Mouse (Mus musculus): ENCODE results near the gene Acbd3. TPM values are rescaled to one million over a fixed set of nuclear protein-coding genes. Genes with fewer than 3 reads are reported as not detected.

Acbd3 gene
- polyA plus RNA-seq, 1 experiment from 2014 or later: 19.0 TPM

DNA sequence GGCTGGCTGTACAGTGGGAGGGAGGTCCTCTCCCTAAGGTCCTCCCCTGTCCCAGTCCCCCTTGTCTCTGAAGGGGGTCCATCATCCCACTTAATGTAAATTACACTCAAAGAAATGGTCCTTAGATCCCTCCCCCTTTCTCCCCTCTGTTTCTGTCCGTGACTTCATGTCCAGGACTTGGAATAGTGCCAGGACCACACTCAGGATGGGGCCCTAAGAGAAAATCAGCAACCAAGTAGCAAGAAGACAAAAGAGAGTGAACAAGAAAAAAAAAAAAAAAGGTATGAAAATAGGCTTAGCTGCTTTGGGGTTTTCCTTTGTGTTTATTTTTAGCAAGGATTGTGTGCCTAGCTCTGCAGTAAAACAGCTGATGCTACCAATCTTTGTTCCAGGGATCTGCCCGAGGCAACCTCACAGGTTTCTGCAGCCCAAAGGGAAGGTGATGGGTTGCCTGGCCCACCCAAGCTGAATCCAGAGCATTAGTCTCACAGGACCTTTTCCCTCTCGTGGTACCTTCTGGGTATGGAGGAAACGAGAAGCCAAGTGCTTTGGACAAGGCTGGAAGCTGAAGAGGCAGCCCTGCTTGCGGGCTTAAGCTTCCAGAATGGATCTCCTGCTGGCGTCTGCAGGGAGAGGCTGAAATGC is 50.1 kb downstream of the Acbd3 start:
- WGBS: 48% methylated on average over 6 of the region's 6 CpGs
- no peak overlapping the region for H3K4me3 ChIP-seq
- no peak overlapping the region for H3K9ac ChIP-seq
- 0 out of 2 replicates have a peak, but pooled peaks cover 5% of the 10 kb centered on the region for H3K9me3 ChIP-seq (replicated peaks)
- H3K36me3 ChIP-seq (ENCODE audit: poor library complexity, severe bottlenecking): no peaks in the 10 kb centered on the region
- H3K4me2 ChIP-seq: no peak overlapping the region
- H3K4me1 ChIP-seq: peaks cover 22% of the 10 kb centered on the region
- H3K27me3 ChIP-seq: 0 out of 2 replicates have a peak, but pooled peaks cover 3% of the 10 kb centered on the region
- no peak overlapping the region for H3K27ac ChIP-seq
- no peak for ATAC-seq

DNA sequence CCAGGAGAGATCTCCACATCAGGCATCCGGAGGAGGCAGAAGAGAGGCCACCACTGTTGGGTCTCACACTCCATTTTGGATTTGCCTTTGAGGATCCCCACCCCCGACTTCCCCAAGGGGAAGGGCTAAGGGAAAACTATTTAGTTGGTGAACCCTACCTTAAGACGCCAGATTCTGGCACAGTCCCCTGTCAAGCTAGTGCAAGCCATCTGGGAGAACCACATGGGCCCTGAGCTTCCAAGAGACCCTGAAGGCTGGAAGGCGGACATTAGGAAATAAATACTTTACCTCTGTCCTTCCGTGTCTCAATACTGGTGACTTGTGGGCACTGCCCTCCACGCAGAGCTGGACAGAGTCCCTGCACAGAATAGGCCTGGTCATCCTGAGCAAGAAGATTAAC is 50.7 kb downstream of the Acbd3 start:
- no peaks in the 10 kb centered on the region for H3K36me3 ChIP-seq (ENCODE audit: poor library complexity, severe bottlenecking)
- H3K9ac ChIP-seq: no peak overlapping the region
- WGBS: 84% methylated on average over 6 of the region's 6 CpGs
- no peak for ATAC-seq
- 0 out of 2 replicates have a peak, but pooled peaks cover 5% of the 10 kb centered on the region for H3K9me3 ChIP-seq (replicated peaks)
- H3K27ac ChIP-seq: no peak overlapping the region
- H3K27me3 ChIP-seq: 0 out of 2 replicates have a peak, but pooled peaks cover 3% of the 10 kb centered on the region
- peaks cover 22% of the 10 kb centered on the region for H3K4me1 ChIP-seq
- no peak overlapping the region for H3K4me3 ChIP-seq
- H3K4me2 ChIP-seq: no peak overlapping the region

DNA sequence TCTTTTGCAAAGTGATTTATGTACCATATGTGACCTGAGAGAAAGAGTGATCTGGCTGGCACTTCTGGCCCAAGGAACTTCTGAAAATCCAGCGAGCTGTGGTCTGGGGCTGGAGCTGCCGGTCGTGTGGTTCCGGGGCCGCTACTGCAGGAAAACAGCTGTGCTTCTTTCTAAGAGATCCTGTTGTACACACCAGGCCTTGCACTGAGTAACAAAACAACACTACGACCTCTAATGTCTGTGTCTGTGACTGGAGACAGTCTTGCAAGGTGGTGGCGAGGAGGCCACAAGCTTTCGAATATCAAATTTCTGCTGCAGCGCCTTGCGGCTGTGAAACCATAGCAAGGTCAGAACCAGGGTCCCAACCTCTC is 51.4 kb downstream of the Acbd3 start:
- peak; percentile 41; the same call in 1 of the 2 replicates for ATAC-seq
- WGBS: 9% methylated on average over 10 of the region's 10 CpGs

DNA sequence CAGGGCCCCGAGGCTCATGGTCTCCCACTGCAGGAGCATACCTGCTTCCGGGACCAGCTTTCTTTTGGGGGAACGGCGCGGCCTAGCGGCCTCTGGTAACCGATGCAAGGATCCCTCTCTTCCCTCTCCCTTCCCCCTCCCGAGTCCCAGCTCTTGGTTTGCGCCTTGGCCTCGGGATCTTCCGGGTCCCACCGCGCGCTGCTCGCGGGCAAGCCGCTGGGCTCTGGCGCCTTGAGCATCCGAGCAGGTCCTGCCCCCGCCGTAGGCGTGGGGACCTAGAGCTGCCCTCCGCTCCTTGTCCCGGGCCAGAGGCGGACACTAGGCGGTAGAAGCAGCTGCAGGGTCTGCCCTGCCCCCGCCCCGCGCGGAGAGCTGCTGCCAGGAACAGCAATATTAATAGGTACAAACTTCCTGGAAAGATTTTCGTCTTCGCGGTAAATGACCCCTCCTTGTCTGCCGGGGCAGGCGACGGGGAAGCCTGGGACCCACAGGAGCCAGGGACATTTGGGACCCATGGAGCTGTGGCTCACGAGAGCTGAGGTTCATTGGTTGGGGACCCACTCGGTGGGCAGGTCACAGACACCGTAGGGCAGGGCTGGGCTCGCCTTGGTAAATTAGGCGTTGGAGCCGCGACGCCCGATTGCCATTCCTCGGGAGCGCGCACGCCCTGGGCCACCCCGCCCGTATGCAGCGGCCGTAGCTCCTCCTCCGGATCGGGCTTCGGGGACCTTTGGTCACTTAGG is 52.0 kb downstream of the Acbd3 start:
- Histone ChIP-seq H3K9ac (peak overlapping the region; percentile 86), H3K36me3 (ENCODE audit: poor library complexity, severe bottlenecking) (no peaks in the 10 kb centered on the region), H3K4me2 (peak overlapping the region; percentile 69), H3K9me3 (replicated peaks) (0 out of 2 replicates have a peak, but pooled peaks cover 5% of the 10 kb centered on the region), H3K4me1 (peaks cover 22% of the 10 kb centered on the region), H3K4me3 (peak overlapping the region; percentile 70), H3K27me3 (0 out of 2 replicates have a peak, but pooled peaks cover 3% of the 10 kb centered on the region), H3K27ac (peak overlapping the region; percentile 88)
- peak; percentile 92 for ATAC-seq
- under 1% methylated on average over 56 of the region's 56 CpGs for WGBS

More for the DNA sequence above, 51.4 kb downstream of the Acbd3 start:
- peaks cover 22% of the 10 kb centered on the region for H3K4me1 ChIP-seq
- H3K4me2 ChIP-seq: peak overlapping the region; percentile 69
- peak overlapping the region; percentile 88 for H3K27ac ChIP-seq
- no peaks in the 10 kb centered on the region for H3K36me3 ChIP-seq (ENCODE audit: poor library complexity, severe bottlenecking)
- H3K4me3 ChIP-seq: peak overlapping the region; percentile 70
- H3K9ac ChIP-seq: peak overlapping the region; percentile 86
- H3K27me3 ChIP-seq: 0 out of 2 replicates have a peak, but pooled peaks cover 3% of the 10 kb centered on the region
- 0 out of 2 replicates have a peak, but pooled peaks cover 5% of the 10 kb centered on the region for H3K9me3 ChIP-seq (replicated peaks)

DNA sequence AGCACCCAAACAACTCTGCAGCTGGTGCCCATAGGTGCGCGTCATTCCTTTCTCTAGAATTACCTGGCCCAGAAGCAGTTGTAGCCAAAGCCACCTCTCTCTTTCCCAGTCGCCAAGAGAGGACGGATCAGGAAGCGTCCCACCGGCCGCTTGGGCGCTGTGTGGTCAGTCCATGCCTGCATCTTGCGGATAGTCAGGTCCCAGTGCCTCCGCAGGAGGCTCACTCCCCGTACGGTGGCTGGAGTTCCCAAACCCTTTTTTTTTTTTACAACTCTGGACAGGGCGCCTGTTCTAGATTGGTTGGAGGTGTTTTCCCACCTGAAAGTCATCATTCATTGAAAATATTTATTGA is 52.5 kb downstream of the Acbd3 start:
- ATAC-seq: 0 out of 2 replicates have a peak, but pooled peaks have one; percentile 33
- Histone ChIP-seq H3K9me3 (replicated peaks) (0 out of 2 replicates have a peak, but pooled peaks cover 5% of the 10 kb centered on the region), H3K9ac (peak overlapping the region; percentile 86), H3K27me3 (0 out of 2 replicates have a peak, but pooled peaks cover 3% of the 10 kb centered on the region), H3K4me1 (peaks cover 22% of the 10 kb centered on the region), H3K36me3 (ENCODE audit: poor library complexity, severe bottlenecking) (no peaks in the 10 kb centered on the region), H3K4me2 (peak overlapping the region; percentile 69), H3K27ac (0 out of 2 replicates have a peak overlapping the region, but pooled peaks have one; percentile 88), H3K4me3 (peak overlapping the region; percentile 70)
- WGBS: 2% methylated on average over 13 of the region's 13 CpGs

DNA sequence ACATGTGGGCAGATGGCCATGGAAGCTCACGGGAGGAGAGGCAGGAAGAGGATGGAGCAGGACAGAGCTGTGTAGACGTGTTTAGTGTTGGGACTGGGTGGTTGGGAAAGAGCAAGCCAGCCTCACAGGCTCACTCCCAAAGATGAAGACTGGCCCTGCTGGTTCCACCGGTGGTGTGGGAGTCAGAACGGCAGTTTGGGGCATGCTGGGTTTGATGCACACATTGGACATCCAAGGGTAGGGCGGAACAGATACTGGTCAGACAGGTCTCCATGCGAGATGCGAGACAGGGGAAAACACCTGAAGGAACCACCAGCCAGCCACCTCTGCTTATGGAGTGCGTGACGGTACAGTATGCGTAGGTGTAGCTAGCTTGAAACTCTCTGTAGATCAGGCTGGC is 53.1 kb downstream of the Acbd3 start:
- H3K9ac ChIP-seq: no peak overlapping the region
- no peak for ATAC-seq
- 0 out of 2 replicates have a peak, but pooled peaks cover 3% of the 10 kb centered on the region for H3K27me3 ChIP-seq
- 88% methylated on average over 10 of the region's 10 CpGs for WGBS
- H3K27ac ChIP-seq: no peak overlapping the region
- H3K4me1 ChIP-seq: peaks cover 22% of the 10 kb centered on the region
- peak overlapping the region; percentile 70; the same call in 1 of the 2 replicates for H3K4me3 ChIP-seq
- no peaks in the 10 kb centered on the region for H3K36me3 ChIP-seq (ENCODE audit: poor library complexity, severe bottlenecking)
- peak overlapping the region; percentile 69; the same call in 1 of the 2 replicates for H3K4me2 ChIP-seq
- 0 out of 2 replicates have a peak, but pooled peaks cover 5% of the 10 kb centered on the region for H3K9me3 ChIP-seq (replicated peaks)

DNA sequence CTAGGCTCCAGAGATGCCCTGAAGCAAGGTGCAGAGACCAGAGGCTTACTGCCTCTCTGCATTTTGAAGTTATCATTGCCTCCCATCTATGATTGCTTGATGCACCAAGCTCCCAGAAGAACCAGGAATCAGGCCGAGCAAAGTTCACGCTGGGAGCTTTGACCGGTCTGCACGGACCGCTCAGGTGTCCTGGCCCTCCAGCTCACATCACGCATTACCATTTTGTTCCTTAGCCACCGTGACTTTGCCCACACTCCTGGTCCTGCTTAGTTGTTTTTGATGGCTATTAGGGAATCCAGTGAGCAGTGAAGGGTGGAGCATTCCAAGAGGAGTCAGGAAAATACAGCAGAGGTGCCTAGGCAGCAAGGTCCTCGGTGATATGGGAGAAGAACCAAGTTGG is 54.4 kb downstream of the Acbd3 start:
- Histone ChIP-seq H3K4me2 (no peak overlapping the region), H3K27ac (no peak overlapping the region), H3K27me3 (0 out of 2 replicates have a peak, but pooled peaks cover 3% of the 10 kb centered on the region), H3K9me3 (replicated peaks) (no peaks in the 10 kb centered on the region), H3K4me1 (peaks cover 22% of the 10 kb centered on the region), H3K9ac (no peak overlapping the region), H3K36me3 (ENCODE audit: poor library complexity, severe bottlenecking) (no peaks in the 10 kb centered on the region), H3K4me3 (no peak overlapping the region)
- no peak for ATAC-seq
- WGBS: 92% methylated on average over 8 of the region's 8 CpGs

DNA sequence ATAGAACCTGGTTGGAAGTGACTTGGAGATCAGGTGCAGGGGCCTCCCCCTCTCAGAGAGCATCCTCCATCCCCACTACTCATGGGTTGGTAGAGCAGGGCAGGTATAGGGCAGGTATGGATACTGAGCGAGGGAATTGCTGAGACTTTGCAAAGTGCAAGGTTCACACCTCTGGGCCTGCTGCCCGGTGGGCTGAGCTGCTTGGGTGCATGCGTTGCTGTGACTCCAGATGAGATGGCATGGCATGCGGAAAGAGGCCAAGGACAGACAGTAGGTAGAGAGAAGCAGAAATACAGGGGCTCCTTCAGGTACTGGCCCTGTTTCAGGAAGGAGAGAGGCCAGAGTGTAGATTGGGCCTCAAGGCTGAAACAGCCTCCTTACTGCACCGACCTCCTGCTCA is 55.4 kb downstream of the Acbd3 start:
- H3K9me3 ChIP-seq (replicated peaks): no peaks in the 10 kb centered on the region
- no peak overlapping the region for H3K27ac ChIP-seq
- peaks cover 14% of the 10 kb centered on the region for H3K4me1 ChIP-seq
- H3K4me3 ChIP-seq: no peak overlapping the region
- H3K4me2 ChIP-seq: no peak overlapping the region
- WGBS: 88% methylated on average over 5 of the region's 5 CpGs
- no peak overlapping the region for H3K9ac ChIP-seq
- H3K27me3 ChIP-seq: 0 out of 2 replicates have a peak, but pooled peaks cover 3% of the 10 kb centered on the region
- no peaks in the 10 kb centered on the region for H3K36me3 ChIP-seq (ENCODE audit: poor library complexity, severe bottlenecking)
- no peak for ATAC-seq

DNA sequence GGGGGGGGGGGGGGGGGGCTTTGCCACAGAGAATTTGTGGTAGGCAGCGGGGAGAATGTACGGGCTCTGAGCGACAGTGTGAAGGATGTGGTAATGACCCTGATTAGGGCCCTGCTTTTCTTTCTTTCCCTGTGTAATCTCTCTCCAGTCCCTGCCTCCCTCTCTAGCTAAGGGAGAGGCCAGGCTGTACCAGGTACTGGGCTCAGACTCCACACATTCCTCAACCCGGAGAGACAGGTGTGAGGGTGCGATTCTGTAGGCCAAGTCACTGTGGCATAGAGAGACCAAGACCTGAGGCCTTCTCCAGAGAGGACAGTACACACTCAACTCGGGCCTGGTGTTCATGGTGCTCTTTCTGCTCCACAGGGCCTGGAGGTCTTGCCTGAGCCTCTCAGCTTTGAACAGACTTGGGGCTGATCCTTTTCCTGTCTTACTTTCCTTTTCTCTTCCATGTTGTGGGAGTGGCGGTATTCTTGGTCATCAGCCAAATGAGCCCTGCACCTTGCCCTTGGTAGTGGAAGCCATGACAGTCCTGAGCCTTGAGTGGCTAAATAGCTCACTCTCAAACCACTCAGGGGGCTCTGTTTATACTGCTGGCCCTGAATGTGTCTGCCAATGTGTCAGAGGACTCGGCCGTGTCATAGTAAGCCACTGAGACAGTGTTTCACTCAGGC is 57.2 kb downstream of the Acbd3 start:
- 62% methylated on average over 9 of the region's 9 CpGs for WGBS
- no peaks in the 10 kb centered on the region for H3K36me3 ChIP-seq (ENCODE audit: poor library complexity, severe bottlenecking)
- no peaks in the 10 kb centered on the region; the same call in 1 of the 2 replicates for H3K9me3 ChIP-seq (replicated peaks)
- 0 out of 2 replicates have a peak, but pooled peaks cover 3% of the 10 kb centered on the region for H3K27me3 ChIP-seq
- H3K9ac ChIP-seq: no peak overlapping the region
- H3K4me1 ChIP-seq: peaks cover 6% of the 10 kb centered on the region; the same call in 1 of the 2 replicates
- no peak for ATAC-seq
- no peak overlapping the region for H3K4me2 ChIP-seq
- no peak overlapping the region for H3K4me3 ChIP-seq
- no peak overlapping the region for H3K27ac ChIP-seq

DNA sequence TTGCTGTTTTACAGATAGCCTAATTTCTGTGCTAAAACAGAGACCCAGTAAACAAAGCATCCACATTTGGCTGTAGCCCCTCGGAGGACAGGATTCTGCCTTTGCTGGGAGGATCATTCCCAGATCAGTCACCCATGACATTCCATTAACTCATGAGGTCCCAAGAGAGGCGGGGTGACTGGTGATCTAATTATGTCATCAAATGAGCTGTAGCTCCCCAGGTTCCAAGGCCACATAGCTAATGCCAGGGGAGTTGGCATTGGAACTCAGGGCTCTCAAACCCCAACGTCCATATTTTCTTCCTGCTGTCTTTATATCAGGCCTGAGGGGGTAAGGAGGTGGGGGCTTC is 57.7 kb downstream of the Acbd3 start:
- Histone ChIP-seq H3K4me3 (no peak overlapping the region), H3K36me3 (ENCODE audit: poor library complexity, severe bottlenecking) (no peaks in the 10 kb centered on the region), H3K9ac (no peak overlapping the region), H3K9me3 (replicated peaks) (no peaks in the 10 kb centered on the region; the same call in 1 of the 2 replicates), H3K27ac (no peak overlapping the region), H3K27me3 (0 out of 2 replicates have a peak, but pooled peaks cover 3% of the 10 kb centered on the region), H3K4me2 (no peak overlapping the region), H3K4me1 (peaks cover 1% of the 10 kb centered on the region; the same call in 1 of the 2 replicates)
- ATAC-seq: no peak
- WGBS: 29% methylated on average over 3 of the region's 3 CpGs

DNA sequence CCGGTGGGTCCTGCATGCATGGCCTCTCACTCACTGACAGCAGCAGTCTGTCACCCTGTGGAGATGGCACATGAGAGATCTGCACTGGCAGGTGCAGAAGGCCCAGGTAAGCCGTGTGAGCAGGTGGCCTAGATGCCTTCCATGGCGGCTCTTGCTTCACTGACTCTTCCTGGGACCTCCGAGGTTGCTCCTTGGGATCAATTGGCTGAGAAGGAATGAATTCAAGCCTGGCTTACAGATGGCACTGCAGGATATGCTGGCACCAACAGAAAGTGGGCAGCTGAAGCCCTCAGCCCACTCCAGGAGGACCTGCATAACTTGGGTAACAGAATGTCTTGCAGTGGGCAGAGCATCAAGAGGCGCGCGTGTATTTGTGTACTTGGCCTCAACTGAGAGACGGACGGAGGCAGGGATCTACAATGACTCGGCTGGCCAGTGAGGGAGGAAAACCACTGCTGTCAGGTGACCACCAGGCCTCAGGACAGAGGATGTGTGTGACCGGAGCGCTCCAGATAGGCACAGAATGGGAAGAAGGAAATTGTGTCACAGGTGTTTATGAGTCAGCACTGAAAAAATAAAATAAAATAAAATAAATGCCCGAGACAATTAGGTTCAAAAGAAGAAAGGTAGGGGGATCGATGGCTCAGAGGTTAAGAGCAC is 66.1 kb downstream of the Acbd3 start:
- H3K4me2 ChIP-seq: no peak overlapping the region
- H3K9me3 ChIP-seq (replicated peaks): no peaks in the 10 kb centered on the region; the same call in 1 of the 2 replicates
- 84% methylated on average over 14 of the region's 14 CpGs for WGBS
- no peak overlapping the region for H3K9ac ChIP-seq
- no peak overlapping the region for H3K4me3 ChIP-seq
- peaks cover 9% of the 10 kb centered on the region for H3K4me1 ChIP-seq
- no peak for ATAC-seq
- no peak overlapping the region for H3K27ac ChIP-seq
- H3K27me3 ChIP-seq: peaks cover 7% of the 10 kb centered on the region; the same call in 1 of the 2 replicates
- no peaks in the 10 kb centered on the region for H3K36me3 ChIP-seq (ENCODE audit: poor library complexity, severe bottlenecking)

Measured in forebrain, embryonic 13.5 days (tissue).